Mouse (Mus musculus) heart, embryonic 10.5 days (tissue): Measurements from ENCODE around the gene Dlg5. TPM values are rescaled to one million over a fixed set of nuclear protein-coding genes. Genes with fewer than 3 reads are reported as not detected.

Source experiments
- DNase-seq: peaks from one replicate; pipeline ENCODE4 v3.0.0-alpha.2; 2017; ENCODE audit warnings: low spot score
- H3K27ac ChIP-seq: fragments of 300-500 bp; sonication (generic); 2 replicates; pipeline ENCODE4 v1.5.1; 2016; ENCODE audit warnings: mild to moderate bottlenecking
- H3K27me3 ChIP-seq: fragments of 300-500 bp; sonication (generic); 2 replicates; pipeline ENCODE4 v1.6.1; 2016; ENCODE audit warnings: mild to moderate bottlenecking; ENCODE audit not compliant: poor library complexity, insufficient read depth, severe bottlenecking
- H3K36me3 ChIP-seq: fragments of 300-500 bp; sonication (generic); 2 replicates; pipeline ENCODE4 v1.6.1; 2016; ENCODE audit warnings: mild to moderate bottlenecking, moderate library complexity
- H3K4me1 ChIP-seq: fragments of 300-500 bp; sonication (generic); 2 replicates; pipeline ENCODE4 v1.6.1; 2016; ENCODE audit warnings: mild to moderate bottlenecking
- H3K4me3 ChIP-seq: fragments of 300-500 bp; sonication (generic); 2 replicates; pipeline ENCODE4 v1.5.1; 2016; ENCODE audit warnings: mild to moderate bottlenecking, moderate library complexity
- H3K9me3 ChIP-seq: fragments of 300-500 bp; sonication (generic); 2 replicates; pipeline ENCODE4 v1.6.1; 2016; ENCODE audit warnings: mild to moderate bottlenecking, moderate library complexity
- WGBS: fragments of 180-500 bp; shearing (Covaris S2); methylation state at CpG from one replicate; pipeline ENCODE4 v1.1.7; 2016; 5-methylcytosine and 5-hydroxymethylcytosine counted together
- polyA plus RNA-seq: library from polyadenylated mRNA; unstranded; fragments of >200 nt; fragmentation: Nextera tagmentation; extraction: Ambion mirVana; gene quantifications from 2 replicates; pipeline ENCODE4 v1.2.1, GENCODE M21; 2016

Gene Dlg5
- polyA plus RNA-seq, 1 experiment from 2014 or later: 15.1 TPM

DNA sequence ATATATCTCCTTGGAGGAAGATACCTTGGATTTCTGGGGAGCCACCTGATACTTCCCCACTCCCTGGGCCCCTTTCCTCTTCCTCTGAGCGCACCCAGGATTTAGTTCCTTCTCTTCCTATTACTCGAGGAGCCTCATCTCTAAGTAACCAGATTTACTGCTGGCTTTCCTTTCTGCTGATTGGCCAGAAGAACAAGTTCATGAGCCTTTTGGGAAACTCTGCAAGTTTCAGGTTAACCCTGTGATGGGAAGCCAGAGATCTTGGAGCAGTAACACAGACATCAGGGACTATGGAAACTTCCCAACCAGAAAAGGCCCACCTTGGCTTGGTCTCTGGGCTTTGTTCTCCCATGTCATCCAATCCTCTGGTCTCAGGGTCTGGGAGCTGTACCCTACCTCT is 10.2 kb upstream of the Dlg5 start:
- Histone ChIP-seq H3K36me3 (no peaks in the 10 kb centered on the region), H3K27ac (no peak overlapping the region), H3K4me3 (no peak overlapping the region), H3K4me1 (peaks cover 21% of the 10 kb centered on the region), H3K27me3 (no peaks in the 10 kb centered on the region), H3K9me3 (no peaks in the 10 kb centered on the region)
- WGBS: 63% methylated on average over 2 of the region's 2 CpGs
- no peak for DNase-seq

DNA sequence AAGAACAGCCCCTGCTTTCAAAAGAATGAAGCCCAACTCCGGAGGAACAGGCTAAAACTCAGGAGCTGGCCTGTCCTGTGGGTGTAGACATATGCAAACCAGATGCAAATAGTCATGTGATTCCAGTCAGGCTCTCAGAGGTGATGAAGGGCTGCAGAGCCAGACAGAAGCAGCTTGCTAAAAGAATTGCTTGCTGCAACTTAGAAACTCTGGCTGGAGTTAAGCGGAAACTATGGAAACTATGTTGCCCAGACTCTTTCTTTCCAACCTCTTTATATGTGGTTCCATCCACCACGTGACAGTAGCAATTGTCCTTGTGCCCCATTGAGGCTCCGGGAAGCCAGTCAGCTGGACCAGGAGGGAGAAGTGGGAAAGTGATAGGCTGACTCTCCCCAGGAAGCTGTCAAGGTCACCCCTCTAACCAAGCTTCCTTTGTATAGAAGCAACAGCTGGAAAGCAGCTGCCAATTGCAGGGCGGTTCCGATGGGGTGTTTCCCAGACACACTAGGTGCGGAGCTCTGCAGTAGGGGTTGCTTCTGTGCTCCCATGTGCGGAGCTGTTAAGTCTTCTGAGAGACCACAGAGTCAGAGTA is 8.0 kb upstream of the Dlg5 start:
- peak overlapping the region; percentile 34 for H3K4me3 ChIP-seq
- 3% methylated on average over 8 of the region's 8 CpGs for WGBS

DNA sequence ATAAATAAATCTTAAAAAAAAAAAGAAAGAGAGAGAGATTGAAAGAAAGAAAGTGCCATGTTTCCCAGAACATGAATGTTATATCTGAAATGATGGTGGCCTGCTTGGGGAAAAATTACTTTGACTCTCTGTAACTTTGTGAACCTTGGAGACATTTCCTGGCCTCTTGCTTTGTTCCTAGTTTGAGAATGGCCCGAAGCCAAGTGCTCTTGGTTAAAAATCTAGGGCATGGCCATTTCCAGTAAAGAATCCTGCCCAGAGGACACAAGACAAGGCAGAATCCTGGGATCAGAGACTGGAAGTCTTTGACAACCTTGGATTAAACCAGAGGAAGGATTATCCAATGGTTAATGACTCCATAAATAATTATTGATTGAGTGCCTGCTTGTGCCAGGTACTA is 5.6 kb upstream of the Dlg5 start:
- H3K36me3 ChIP-seq: no peaks in the 10 kb centered on the region
- H3K27ac ChIP-seq: no peak overlapping the region
- no peaks in the 10 kb centered on the region; the same call in 1 of the 2 replicates for H3K27me3 ChIP-seq
- WGBS: 84% methylated on average over 1 of the region's 1 CpGs
- H3K4me3 ChIP-seq: no peak overlapping the region
- no peak for DNase-seq
- peaks cover 26% of the 10 kb centered on the region for H3K4me1 ChIP-seq
- H3K9me3 ChIP-seq: no peaks in the 10 kb centered on the region

More for the DNA sequence above, 8.0 kb upstream of the Dlg5 start:
- H3K27ac ChIP-seq: peak overlapping the region; percentile 86
- peak; percentile 87 for DNase-seq
- peaks cover 26% of the 10 kb centered on the region for H3K4me1 ChIP-seq
- no peaks in the 10 kb centered on the region for H3K9me3 ChIP-seq
- no peaks in the 10 kb centered on the region for H3K36me3 ChIP-seq
- no peaks in the 10 kb centered on the region for H3K27me3 ChIP-seq

DNA sequence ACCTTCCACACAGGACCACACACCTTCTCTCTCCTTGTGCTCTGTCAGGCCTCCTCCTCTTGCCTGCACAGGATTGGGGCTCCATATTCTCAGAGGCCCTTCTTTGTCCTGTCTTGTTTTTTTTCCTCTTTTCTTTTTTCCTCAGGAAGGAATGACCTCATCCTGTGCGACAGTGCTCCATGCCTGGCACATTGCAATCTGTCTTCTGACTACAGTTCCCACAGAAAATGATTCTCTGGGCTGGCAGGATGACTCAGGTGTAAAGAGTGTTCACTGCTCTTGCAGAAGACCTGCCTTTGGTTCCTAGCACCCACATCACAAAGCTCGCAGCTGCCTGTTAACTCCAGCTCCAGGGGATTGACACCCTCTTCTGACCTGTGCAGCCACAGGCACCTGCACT is 4.2 kb upstream of the Dlg5 start:
- no peaks in the 10 kb centered on the region for H3K9me3 ChIP-seq
- H3K4me1 ChIP-seq: peaks cover 34% of the 10 kb centered on the region
- 57% methylated on average over 2 of the region's 2 CpGs for WGBS
- H3K27ac ChIP-seq: peak overlapping the region; percentile 47; the same call in 1 of the 2 replicates
- DNase-seq: no peak
- no peaks in the 10 kb centered on the region for H3K36me3 ChIP-seq
- H3K27me3 ChIP-seq: no peaks in the 10 kb centered on the region; the same call in 1 of the 2 replicates
- H3K4me3 ChIP-seq: no peak overlapping the region

DNA sequence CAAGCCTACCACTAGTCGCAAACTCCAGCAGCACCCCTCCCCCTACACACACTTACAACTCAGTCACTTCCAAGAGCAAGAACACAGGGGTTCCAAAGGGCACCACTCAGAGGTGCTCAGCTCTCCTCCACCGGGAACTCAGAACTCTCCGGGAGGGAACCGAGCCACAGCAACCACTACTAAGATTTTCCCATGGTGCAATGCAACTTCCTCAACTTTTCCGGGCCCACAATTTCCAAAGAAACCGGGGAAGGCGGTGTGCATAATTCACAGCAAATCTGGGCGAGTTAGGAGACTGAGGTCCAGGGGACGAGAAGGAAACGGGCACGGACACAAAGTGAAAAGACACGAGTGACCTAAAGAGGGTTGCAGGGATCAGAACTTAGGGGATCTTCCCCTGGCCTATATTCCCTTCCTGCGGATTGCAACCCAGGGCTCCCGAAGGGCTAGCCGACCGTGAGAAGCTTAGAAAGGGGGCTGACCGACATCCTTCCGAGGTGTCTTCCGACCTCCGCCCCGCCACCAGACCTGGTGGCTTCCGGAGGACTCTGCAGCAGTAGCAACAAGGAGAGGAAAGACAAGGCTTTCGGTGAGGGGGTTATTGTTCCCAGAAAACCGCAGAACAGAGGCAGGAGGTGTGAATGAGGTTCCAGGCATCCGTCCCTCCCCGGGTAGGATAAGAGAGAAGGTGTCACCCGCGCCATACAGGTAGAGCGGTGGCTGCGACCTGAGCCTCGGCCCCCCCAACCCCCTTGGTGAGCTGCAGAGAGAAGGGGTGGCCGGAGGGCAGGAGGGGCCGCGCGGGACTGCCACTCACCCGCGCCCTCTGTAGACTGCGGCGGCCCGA is 1.2 kb downstream of the Dlg5 start:
- 1% methylated on average over 40 of the region's 40 CpGs for WGBS
- peaks cover 16% of the 10 kb centered on the region for H3K36me3 ChIP-seq
- H3K27ac ChIP-seq: peak overlapping the region; percentile 99
- H3K4me3 ChIP-seq: peak overlapping the region; percentile 81
- peaks cover 30% of the 10 kb centered on the region; the same call in 1 of the 2 replicates for H3K4me1 ChIP-seq
- no peaks in the 10 kb centered on the region for H3K9me3 ChIP-seq
- no peak for DNase-seq
- H3K27me3 ChIP-seq: no peaks in the 10 kb centered on the region; the same call in 1 of the 2 replicates

DNA sequence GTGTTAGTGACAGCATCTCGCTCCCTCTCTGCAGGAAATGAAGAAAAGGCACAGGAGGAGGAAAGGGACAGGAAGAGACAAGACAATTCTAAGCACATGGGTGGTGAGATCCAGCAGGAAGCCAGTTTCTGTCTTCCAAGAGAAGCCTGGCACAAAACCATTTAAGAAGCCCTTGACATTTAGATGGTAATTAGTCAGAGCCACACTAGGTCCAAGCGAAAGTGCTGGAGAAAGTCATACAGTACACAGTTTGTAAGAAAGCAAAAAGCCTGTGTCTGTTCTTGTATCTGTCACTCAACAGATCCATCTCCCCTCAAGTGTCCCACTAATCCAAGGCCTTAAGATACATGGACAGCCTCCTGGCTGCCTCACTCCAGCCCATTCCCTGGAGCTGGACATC is 3.7 kb downstream of the Dlg5 start:
- Histone ChIP-seq H3K36me3 (peaks cover 16% of the 10 kb centered on the region), H3K27me3 (no peaks in the 10 kb centered on the region; the same call in 1 of the 2 replicates), H3K27ac (no peak overlapping the region), H3K9me3 (no peaks in the 10 kb centered on the region), H3K4me1 (peaks cover 44% of the 10 kb centered on the region), H3K4me3 (no peak overlapping the region)
- no peak for DNase-seq
- WGBS: 70% methylated on average over 2 of the region's 2 CpGs

DNA sequence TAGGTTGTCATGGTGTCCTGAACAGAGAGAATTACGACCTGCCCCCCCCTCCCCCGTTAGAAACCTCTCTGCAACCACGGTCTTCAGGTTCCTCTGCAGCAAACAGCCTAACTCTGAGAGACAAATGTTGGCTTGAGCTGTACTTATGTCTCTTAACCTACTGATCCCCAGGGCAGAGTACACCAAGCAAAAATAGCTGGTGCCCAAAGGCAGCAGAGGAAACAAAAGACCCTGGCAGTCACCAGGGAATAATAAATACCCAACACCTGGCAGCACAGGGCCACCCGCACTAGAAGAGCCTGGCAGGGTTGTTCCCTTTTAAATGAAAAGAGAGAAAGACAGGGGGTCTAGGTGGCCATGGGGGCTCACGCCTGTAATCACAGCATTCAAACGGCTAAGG is 4.9 kb downstream of the Dlg5 start:
- WGBS: 75% methylated on average over 6 of the region's 6 CpGs
- Histone ChIP-seq H3K36me3 (peaks cover 16% of the 10 kb centered on the region), H3K27ac (no peak overlapping the region), H3K4me3 (no peak overlapping the region), H3K9me3 (no peaks in the 10 kb centered on the region), H3K4me1 (peaks cover 46% of the 10 kb centered on the region), H3K27me3 (no peaks in the 10 kb centered on the region)
- no peak for DNase-seq

DNA sequence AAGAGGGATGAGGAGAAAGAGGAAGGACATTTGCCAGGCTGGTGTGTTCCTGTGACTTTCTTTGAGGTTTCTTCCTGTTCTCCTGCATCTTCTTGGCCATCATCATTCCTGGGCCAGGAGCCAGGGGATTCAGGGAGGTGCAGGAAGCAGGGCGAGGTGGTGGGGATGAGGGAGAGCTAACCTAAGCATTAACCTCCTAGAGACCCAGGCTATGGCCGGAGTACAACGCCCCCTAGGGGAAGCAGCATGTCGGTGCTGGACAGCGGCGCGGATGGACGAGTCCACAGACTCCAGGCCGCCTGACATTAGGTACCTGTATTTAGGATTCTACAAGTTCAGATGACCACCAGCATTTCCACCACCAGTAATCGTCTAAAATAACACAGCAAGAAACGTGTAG is 6.1 kb downstream of the Dlg5 start:
- H3K4me3 ChIP-seq: no peak overlapping the region
- peaks cover 16% of the 10 kb centered on the region for H3K36me3 ChIP-seq
- DNase-seq: no peak
- H3K9me3 ChIP-seq: no peaks in the 10 kb centered on the region
- H3K27ac ChIP-seq: no peak overlapping the region
- H3K27me3 ChIP-seq: no peaks in the 10 kb centered on the region
- H3K4me1 ChIP-seq: peaks cover 46% of the 10 kb centered on the region
- 79% methylated on average over 11 of the region's 11 CpGs for WGBS

DNA sequence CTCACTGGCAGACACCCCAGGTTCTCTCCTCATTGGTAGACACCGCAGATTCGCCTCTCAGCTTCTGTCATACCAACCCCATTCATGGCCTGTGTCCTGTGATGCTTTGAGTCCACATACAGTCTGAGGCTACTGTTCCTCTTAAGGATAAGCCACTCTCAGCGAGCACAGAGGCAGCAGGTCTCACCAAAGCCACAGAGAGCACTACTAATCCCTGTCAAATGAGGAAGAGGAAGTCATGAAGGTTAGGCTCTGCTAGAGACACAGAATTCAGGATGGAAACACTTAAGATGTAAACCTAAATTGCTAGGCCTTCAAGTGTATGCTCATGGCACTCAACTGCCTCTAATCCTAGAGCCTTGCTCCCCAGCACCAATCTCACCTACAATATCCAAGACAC is 9.8 kb downstream of the Dlg5 start:
- Histone ChIP-seq H3K4me3 (no peak overlapping the region), H3K27me3 (no peaks in the 10 kb centered on the region), H3K4me1 (peaks cover 65% of the 10 kb centered on the region), H3K9me3 (no peaks in the 10 kb centered on the region), H3K27ac (no peak overlapping the region), H3K36me3 (0 out of 2 replicates have a peak, but pooled peaks cover 2% of the 10 kb centered on the region)
- DNase-seq: no peak
- WGBS: 87% methylated on average over 3 of the region's 3 CpGs

DNA sequence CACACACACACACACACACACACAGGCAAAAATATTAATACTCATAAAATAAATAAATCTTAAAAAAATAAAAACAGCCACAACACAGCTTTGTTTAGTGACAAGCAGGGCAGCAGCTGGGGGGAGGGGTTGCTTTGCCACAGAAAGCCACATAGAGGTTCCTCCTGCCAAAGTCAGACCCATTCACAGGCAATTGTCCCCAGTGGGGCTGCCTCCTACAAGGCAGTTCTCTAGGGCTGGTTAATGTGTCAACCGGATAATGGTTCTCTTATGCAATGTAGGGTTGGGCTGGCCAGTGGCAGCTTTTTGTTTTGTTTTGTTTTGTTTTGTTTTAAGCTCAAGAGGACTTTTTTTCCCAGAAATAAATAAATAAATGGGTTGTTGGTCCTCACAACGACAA is 11.3 kb downstream of the Dlg5 start:
- H3K4me1 ChIP-seq: peaks cover 62% of the 10 kb centered on the region
- no peaks in the 10 kb centered on the region for H3K27me3 ChIP-seq
- H3K4me3 ChIP-seq: no peak overlapping the region
- no peak for DNase-seq
- H3K9me3 ChIP-seq: no peaks in the 10 kb centered on the region
- H3K27ac ChIP-seq: no peak overlapping the region
- 55% methylated on average over 2 of the region's 2 CpGs for WGBS
- H3K36me3 ChIP-seq: no peaks in the 10 kb centered on the region

DNA sequence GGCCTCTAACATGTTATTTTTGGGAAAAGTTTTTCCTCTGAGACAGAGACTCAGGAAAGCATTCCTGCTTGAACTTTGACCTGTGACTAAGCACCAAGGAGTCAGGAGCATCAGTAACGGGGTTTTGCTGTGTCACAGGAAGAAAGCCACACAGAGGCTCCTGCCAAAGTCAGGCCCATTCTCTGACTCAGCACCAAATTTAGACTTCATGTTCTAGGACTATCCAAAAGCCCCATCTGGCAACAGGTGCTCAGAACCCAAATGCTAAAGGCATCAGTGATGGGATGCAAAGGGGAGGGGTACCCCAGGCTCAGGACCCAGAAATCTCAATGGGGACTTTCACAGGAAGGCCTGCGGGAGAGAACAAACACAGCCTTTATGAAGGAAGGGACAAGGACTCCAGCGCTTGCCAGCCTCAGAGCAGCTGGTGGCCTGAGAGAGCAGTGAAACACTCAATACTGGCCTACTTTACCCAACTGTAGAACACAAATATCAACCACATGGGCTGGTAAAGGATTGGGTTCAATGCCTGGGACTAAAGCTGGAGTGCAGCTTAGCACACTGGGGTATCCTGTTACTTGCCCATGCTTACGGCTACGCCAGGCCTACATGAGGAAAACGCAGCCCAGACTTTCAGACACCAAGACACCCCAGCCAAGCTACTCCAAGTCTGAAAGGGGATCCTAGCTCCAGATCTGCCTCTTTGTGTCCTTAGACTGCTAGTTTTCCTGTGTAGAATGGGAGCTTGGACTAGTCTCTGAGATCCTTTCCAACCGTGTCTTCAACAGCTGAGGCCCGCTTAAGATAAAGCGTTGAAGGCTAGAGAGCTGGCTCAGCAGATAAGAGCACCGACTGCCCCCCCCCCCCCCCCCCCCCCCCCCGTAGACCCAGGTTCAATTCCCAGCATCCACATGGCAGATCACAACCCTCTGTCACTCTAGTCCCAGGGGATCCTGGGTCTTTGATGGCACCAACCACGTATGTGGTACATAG is 12.8 kb downstream of the Dlg5 start:
- Histone ChIP-seq H3K4me3 (no peak overlapping the region), H3K27me3 (no peaks in the 10 kb centered on the region), H3K36me3 (no peaks in the 10 kb centered on the region), H3K4me1 (peaks cover 62% of the 10 kb centered on the region), H3K9me3 (no peaks in the 10 kb centered on the region), H3K27ac (peak overlapping the region; percentile 81)
- WGBS: 38% methylated on average over 11 of the region's 12 CpGs
- DNase-seq: no peak

DNA sequence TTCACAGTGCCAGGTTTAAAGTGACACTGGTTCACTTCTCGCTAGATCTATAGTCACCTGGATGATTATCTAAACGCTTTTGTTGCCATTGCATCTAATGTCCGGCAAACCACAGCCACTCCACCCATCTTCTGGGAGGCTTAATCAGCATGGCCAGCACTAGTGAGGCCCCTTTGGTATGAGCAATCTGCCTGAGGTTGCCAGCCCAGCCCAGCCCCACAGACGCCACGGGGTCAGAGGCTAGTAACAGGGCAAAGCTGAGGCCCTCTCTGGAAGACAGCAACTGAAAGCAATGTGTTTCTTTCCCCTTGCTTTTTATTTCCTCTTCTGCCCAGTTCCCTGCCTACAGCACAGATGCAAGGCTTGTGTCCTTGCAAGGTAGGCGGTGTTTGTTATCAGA is 17.2 kb downstream of the Dlg5 start:
- 58% methylated on average over 6 of the region's 6 CpGs for WGBS
- H3K4me3 ChIP-seq: no peak overlapping the region
- no peaks in the 10 kb centered on the region for H3K36me3 ChIP-seq
- no peak for DNase-seq
- H3K27me3 ChIP-seq: no peaks in the 10 kb centered on the region
- H3K9me3 ChIP-seq: no peaks in the 10 kb centered on the region
- H3K27ac ChIP-seq: no peak overlapping the region
- peaks cover 53% of the 10 kb centered on the region for H3K4me1 ChIP-seq
